Mouse (Mus musculus) ES-E14 (cell line): Measurements from ENCODE around the gene Serpinb9.

Experiments
- CHD2 ChIP-seq: IDR thresholded peaks from 2 replicates; pipeline ENCODE4 v1.6.1; 2014; ENCODE audit warnings: mild to moderate bottlenecking, low read depth, low read length, inconsistent platforms
- HCFC1 ChIP-seq: IDR thresholded peaks from 2 replicates; pipeline ENCODE4 v1.6.1; 2012; ENCODE audit warnings: low read length, inconsistent platforms, borderline replicate concordance; ENCODE audit not compliant: insufficient read depth
- MAFK ChIP-seq: IDR thresholded peaks from 2 replicates; pipeline ENCODE4 v1.6.1; 2014; ENCODE audit warnings: mild to moderate bottlenecking, low read depth, low read length, inconsistent platforms; ENCODE audit not compliant: insufficient read depth
- ZC3H11A ChIP-seq: IDR thresholded peaks from 2 replicates; pipeline ENCODE4 v1.6.1; 2012; ENCODE audit warnings: low read depth, mild to moderate bottlenecking, inconsistent platforms, low read length, borderline replicate concordance

DNA sequence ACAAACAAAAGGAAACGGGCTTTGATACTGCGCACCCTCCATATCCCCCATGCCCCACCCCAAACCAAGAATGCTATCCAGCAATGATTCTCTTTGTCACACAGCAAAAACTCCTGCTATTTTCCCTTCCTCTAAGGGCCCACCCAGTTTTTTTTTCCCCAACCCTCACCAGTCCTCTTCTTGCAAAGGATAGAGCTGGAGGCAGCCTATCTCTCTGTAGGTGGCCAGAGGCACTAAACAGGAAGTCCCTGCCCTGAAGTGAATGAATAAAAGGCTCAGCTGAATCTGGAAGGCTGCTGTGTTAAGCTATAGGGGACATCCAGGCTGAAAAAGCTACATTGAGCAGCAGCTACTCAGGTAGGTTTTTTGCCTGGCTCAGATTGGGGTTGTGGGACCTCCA, 24.2 kb downstream of the Serpinb9 start, which contains the start of gene Serpinb9b:
- TF ChIP-seq ZC3H11A, result no peak
- TF ChIP-seq MAFK, result no peak
- TF ChIP-seq CHD2, result no peak
- TF ChIP-seq HCFC1, result no peak
